Mouse (Mus musculus) brain, embryonic 14.5 days (tissue): ENCODE data around the gene Txn2. TPM values are rescaled to one million over a fixed set of nuclear protein-coding genes. Genes with fewer than 3 reads are reported as not detected.

ENCODE experiments used
- DNase-seq: peaks from one replicate; pipeline ENCODE4 v3.0.0-alpha.2; 2011; ENCODE audit warnings: low read depth
- CTCF ChIP-seq: fragments of 200-500 bp; IDR thresholded peaks from 2 replicates; pipeline ENCODE4 v1.5.1; 2012; ENCODE audit warnings: inconsistent platforms, mild to moderate bottlenecking, moderate library complexity, borderline replicate concordance; ENCODE audit not compliant: insufficient read depth, insufficient read length; ENCODE audit errors: extremely low read depth
- POLR2A ChIP-seq: fragments of 200-500 bp; IDR thresholded peaks from 2 replicates; pipeline ENCODE4 v1.6.1; 2012; ENCODE audit warnings: mild to moderate bottlenecking, inconsistent platforms, borderline replicate concordance; ENCODE audit not compliant: poor library complexity, insufficient read depth, insufficient read length, severe bottlenecking; ENCODE audit errors: extremely low read depth
- polyA plus RNA-seq: library from polyadenylated mRNA; depleted of rRNA; stranded (reverse); fragments of >200 nt; gene quantifications from 2 replicates; pipeline ENCODE4 v1.2.3, GENCODE M21; 2012

Txn2 gene
- polyA plus RNA-seq, 1 experiment, result 163 TPM

DNA sequence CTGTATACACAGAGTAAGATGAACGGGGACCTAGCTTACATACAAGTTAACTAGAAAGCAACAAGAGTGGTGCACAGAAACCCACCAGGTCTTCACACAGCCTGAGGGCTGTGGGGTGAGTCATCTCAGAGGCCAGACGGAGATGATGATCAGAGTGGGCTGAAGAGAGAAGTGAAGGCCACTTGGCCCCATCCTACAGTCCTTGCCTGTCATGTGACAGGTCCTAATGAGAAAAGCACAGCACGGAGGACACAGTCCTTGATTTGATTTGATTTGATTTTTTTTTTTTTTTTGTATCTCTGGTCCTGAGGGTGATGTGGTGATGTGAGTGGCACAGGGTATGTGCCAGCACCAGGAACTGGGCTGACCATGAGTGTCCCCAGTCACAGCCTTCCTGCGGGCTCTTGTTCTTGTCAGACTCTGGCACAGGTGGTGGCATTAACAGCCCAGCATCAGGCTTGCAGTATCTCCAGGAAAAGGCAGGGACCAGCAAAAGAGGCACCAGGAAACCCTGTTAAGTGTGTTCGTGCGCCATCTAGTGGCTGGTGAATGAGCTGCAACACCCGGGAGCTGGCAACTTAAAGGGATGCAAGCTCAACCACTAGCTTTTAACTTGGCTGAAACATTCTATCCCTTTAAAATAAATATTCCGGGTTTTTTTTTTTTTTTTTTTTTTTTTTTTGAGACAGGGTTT, 11.8 kb downstream of the Txn2 start:
- TF ChIP-seq POLR2A (no peak), CTCF (peak; percentile 99)
- DNase-seq, result peak; percentile 92

GRCm38 (mm10) chr15:77915287-77915686, 13.5 kb downstream of the Txn2 start:
- no peak for DNase-seq
- TF ChIP-seq CTCF, result no peak
- TF ChIP-seq POLR2A, result no peak

- TF ChIP-seq CTCF (no peak), POLR2A (no peak)
- no peak for DNase-seq
Observed at GRCm38 (mm10) chr15:77914507-77914906, 14.3 kb downstream of the Txn2 start.

DNA sequence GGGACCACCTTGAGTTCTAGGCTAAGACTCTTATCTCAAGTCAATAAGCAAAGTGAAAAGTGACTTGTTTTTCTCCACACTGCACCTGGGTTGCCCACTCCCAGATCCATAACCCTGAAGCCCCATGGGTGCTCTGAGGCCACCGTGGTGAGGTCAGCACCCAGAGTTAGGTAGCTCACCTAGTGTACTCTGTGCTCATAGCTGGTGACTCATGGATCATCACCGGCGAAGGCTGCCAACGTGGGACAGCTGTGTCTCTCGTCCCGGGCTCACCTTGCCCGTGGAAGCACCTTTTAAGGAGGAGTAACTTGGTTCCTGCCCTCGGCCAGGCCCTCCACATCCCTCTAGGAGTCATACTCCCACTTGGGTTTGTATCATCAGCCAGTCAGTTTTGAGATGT, 15.8 kb downstream of the Txn2 start:
- no peak for TF ChIP-seq POLR2A
- no peak for TF ChIP-seq CTCF
- DNase-seq, result no peak

DNA sequence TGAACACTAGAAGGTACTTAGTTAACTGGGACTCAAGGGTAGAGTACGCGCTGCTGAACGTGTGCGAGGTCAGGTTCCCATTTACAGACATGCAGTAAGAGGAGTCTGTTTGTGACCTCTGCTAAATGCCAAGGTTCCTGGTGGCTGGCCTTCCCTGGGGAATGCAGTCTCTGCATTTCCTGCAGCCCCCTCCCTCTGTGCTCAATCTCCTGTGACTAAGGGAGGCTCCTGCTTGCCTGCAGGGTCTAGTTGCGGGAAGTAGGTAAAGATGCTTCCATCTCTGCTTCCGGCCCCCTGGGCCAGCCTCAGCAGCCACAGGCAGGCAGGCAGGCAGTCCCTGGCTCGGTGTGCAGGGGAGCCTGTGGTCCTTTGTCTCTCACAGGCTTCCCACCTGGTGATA, 16.2 kb downstream of the Txn2 start:
- TF ChIP-seq CTCF, result no peak
- TF ChIP-seq POLR2A, result no peak
- no peak for DNase-seq

GRCm38 (mm10) chr15:77912048-77912447, 16.8 kb downstream of the Txn2 start:
- DNase-seq, result no peak
- TF ChIP-seq CTCF (no peak), POLR2A (no peak)

GRCm38 (mm10) chr15:77911065-77911464, 17.7 kb downstream of the Txn2 start:
- no peak for DNase-seq
- TF ChIP-seq CTCF (no peak), POLR2A (no peak)

GRCm38 (mm10) chr15:77907646-77908518, 20.9 kb downstream of the Txn2 start:
- TF ChIP-seq CTCF, result no peak
- no peak for TF ChIP-seq POLR2A
- DNase-seq, result no peak

DNA sequence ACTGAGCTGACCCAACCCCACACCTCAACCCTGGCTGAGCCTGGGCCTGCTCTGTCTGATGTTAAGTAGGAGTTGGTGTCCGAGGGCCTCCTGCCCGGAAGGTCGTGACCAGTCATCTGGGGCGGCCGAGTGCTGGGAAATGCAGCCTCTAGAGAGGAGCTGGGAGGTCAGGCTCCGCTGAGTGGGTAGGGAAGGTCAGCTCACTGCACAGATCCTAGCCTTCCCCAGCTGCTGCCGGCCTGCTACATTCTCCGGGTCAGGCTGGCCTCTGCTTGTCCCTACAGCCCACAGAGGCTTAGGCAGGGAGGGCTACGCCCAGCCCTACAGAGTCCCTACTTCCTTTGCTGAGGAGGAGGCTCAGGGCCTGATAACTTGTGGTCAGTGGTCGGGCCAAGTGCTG, 22.3 kb downstream of the Txn2 start:
- no peak for TF ChIP-seq POLR2A
- no peak for TF ChIP-seq CTCF
- no peak for DNase-seq

DNA sequence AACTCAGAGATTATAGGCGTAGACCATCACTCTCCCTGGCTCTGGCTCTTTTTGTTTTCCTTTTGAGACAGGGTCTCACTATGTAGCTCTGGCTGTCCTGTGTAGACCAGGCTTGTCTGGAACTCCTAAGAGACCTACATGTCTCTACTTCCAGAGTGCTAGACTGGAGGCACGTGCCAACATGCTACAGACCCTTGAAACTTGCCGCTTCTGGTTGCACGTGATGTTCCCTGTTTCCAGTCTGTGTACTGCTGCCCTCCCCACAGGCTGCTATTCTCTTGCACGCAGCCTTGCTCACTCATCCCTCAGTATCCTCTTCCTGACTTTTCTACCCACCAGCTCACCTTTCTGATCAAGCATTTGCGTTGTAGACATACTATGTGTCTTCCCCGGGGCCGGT, 22.7 kb downstream of the Txn2 start:
- DNase-seq, result no peak
- no peak for TF ChIP-seq CTCF
- TF ChIP-seq POLR2A, result no peak

- TF ChIP-seq CTCF (no peak), POLR2A (no peak)
- peak; percentile 79 for DNase-seq
Observed at GRCm38 (mm10) chr15:77905275-77905970, 23.4 kb downstream of the Txn2 start.

DNA sequence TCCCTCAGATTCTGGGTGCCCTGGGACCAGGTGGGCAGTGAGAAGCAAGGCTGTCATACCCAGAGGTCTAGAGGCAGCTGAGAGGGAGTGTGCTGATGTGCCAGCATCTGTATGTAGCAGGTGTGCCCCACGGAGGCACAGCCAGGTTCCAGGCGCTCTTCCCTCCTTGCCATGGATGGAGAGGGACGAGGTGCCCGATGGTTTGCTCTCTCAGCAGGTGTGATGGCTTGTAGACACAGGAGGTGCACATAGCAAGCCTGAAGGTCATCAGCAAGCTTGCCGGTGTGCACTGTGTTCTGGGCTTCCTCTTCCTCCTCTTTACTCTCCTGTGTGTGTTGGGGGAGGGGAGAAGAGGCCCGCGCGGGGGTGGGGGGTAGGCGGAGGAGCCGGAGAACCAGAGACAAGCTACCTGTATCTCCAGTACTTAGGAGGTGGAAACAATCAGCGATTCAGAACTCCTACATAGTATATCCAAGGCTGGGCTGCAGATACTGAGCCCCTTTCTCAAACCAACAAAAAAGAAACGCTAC, 24.4 kb downstream of the Txn2 start:
- no peak for TF ChIP-seq CTCF
- TF ChIP-seq POLR2A, result no peak
- DNase-seq, result no peak

DNA sequence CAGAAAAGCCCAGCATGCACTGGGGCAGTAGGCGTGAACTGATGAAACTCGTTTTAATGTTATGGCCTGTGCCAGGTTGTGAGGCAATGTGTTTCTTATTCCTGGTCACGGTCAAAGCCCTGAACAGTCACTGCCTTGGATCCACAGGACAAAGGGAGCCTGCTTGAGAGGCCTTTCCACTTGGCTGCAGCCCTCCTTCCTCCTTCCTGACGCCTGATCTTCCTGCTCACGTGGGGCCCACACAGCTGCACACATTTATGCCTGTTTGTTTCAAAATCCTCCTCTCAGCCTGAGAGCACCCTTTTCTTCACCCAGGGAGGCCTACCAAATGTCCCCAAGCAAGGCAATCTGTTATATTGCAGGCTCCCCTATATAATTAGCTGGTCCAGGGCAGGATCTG, 25.6 kb downstream of the Txn2 start:
- TF ChIP-seq POLR2A (no peak), CTCF (no peak)
- peak; percentile 50 for DNase-seq
